Mouse (Mus musculus): ENCODE results near the gene Thegl. TPM values are rescaled to one million over a fixed set of nuclear protein-coding genes. Genes with fewer than 3 reads are reported as not detected.

The Thegl gene
- total and polyA plus RNA-seq, 3 experiments, result not detected

GRCm38 (mm10) chr5:77091923-77092322 is 76.1 kb downstream of the Thegl start (continued):
- TF ChIP-seq RCOR1 (IDR thresholded peaks at IDR 0.05; ENCODE audit: low read depth, low read length) (no peak; the same call in 1 of the 2 replicates), MYC (IDR thresholded peaks at IDR 0.05; ENCODE audit: low read depth, low read length) (no peak), JUND (IDR thresholded peaks at IDR 0.05; ENCODE audit: low read depth, low read length) (no peak), BHLHE40 (IDR thresholded peaks at IDR 0.05; ENCODE audit: borderline replicate concordance, low read depth, low read length) (no peak), ZC3H11A (IDR thresholded peaks at IDR 0.05; ENCODE audit: low read depth, low read length) (no peak), ELF1 (IDR thresholded peaks at IDR 0.05; ENCODE audit: low read depth, low read length) (no peak), GABPA (IDR thresholded peaks at IDR 0.05; ENCODE audit: low read depth, low read length) (no peak)

- peaks cover 4% of the 10 kb centered on the region; the same call in 1 of the 2 replicates for H3K79me2 ChIP-seq (ENCODE audit: control insufficient read depth, insufficient read depth, low read length, poor library complexity)
- peak overlapping the region; percentile 49 for H3K27ac ChIP-seq (ENCODE audit: control insufficient read depth, low read depth, low read length)
- H3K9me3 ChIP-seq (replicated peaks; ENCODE audit: insufficient read depth, low read length), result no peaks in the 10 kb centered on the region
- peak; percentile 77 for DNase-seq (ENCODE audit: low read depth, low spot score)
- TF ChIP-seq HCFC1 (IDR thresholded peaks at IDR 0.05; ENCODE audit: low read depth, low read length), result no peak; the same call in 1 of the 2 replicates
- peak; percentile 39; the same call in 1 of the 2 replicates for TF ChIP-seq NELFE (IDR thresholded peaks at IDR 0.05; ENCODE audit: low read depth, low read length)
- no peak for TF ChIP-seq POLR2AphosphoS5 (IDR thresholded peaks at IDR 0.05; ENCODE audit: borderline replicate concordance, low read depth, low read length)
- no peak for TF ChIP-seq RAD21 (IDR thresholded peaks at IDR 0.05; ENCODE audit: low read depth, low read length)
- TF ChIP-seq ELF1 (IDR thresholded peaks at IDR 0.05; ENCODE audit: low read depth, low read length), result peak; percentile 60; the same call in 1 of the 2 replicates
- peak; percentile 39 to 53; a peak in 2 of 4 replicates for TF ChIP-seq EP300 (IDR thresholded peaks at IDR 0.05; ENCODE audit: low read depth in 1 of 2, low read length in 2 of 2)
- no peak for TF ChIP-seq SIN3A (IDR thresholded peaks at IDR 0.05; ENCODE audit: low read length)
- peak; percentile 64 for TF ChIP-seq TBP (IDR thresholded peaks at IDR 0.05; ENCODE audit: low read depth, low read length)
- 0 out of 2 replicates have a peak, but pooled peaks have one; percentile 8 for TF ChIP-seq ETS1 (IDR thresholded peaks at IDR 0.05; ENCODE audit: low read depth, low read length)
- no peak for TF ChIP-seq ZNF384 (IDR thresholded peaks at IDR 0.05; ENCODE audit: low read depth, low read length)
- peak in 1 of 2 experiments; percentile 57; a peak in 1 of 4 replicates for TF ChIP-seq POLR2A (IDR thresholded peaks at IDR 0.05; ENCODE audit: control insufficient read depth in 1 of 2, insufficient read depth in 1 of 2, low read depth in 1 of 2, low read length in 2 of 2, poor library complexity in 1 of 2)
- no peak for TF ChIP-seq MXI1 (IDR thresholded peaks at IDR 0.05; ENCODE audit: low read depth, low read length)
- H3K9ac ChIP-seq (ENCODE audit: control insufficient read depth, low read depth, low read length, poor library complexity, severe bottlenecking), result peak overlapping the region; percentile 39
- peaks cover 0 to 44% of the 10 kb centered on the region in 2 experiments; a peak in 2 of 4 replicates for H3K36me3 ChIP-seq (ENCODE audit: control insufficient read depth in 1 of 2, insufficient read depth in 2 of 2, low read length in 2 of 2)
- H3K4me1 ChIP-seq (ENCODE audit: control insufficient read depth in 1 of 2, insufficient read depth in 2 of 2, low read length in 2 of 2), result peaks cover 31 to 55% of the 10 kb centered on the region in 2 experiments
- no peaks in the 10 kb centered on the region for H3K27me3 ChIP-seq (ENCODE audit: control insufficient read depth in 1 of 2, insufficient read depth in 2 of 2, low read length in 2 of 2)
- H3K4me3 ChIP-seq (ENCODE audit: control insufficient read depth in 1 of 2, insufficient read depth in 1 of 2, low read depth in 2 of 2, low read length in 2 of 2), result peak overlapping the region; percentile 37 to 42
Measured at GRCm38 (mm10) chr5:77092531-77092930, 76.7 kb downstream of the Thegl start.

GRCm38 (mm10) chr5:77093961-77094360 is 78.1 kb downstream of the Thegl start:
- peaks cover 33 to 55% of the 10 kb centered on the region in 2 experiments for H3K4me1 ChIP-seq (ENCODE audit: control insufficient read depth in 1 of 2, insufficient read depth in 2 of 2, low read length in 2 of 2)
- DNase-seq (ENCODE audit: low read depth, low spot score), result peak; percentile 41
- H3K27me3 ChIP-seq (ENCODE audit: control insufficient read depth in 1 of 2, insufficient read depth in 2 of 2, low read length in 2 of 2), result no peaks in the 10 kb centered on the region
- H3K27ac ChIP-seq (ENCODE audit: control insufficient read depth, low read depth, low read length), result peak overlapping the region; percentile 16; the same call in 1 of the 2 replicates
- peaks cover 4% of the 10 kb centered on the region; the same call in 1 of the 2 replicates for H3K79me2 ChIP-seq (ENCODE audit: control insufficient read depth, insufficient read depth, low read length, poor library complexity)
- H3K4me3 ChIP-seq (ENCODE audit: control insufficient read depth in 1 of 2, insufficient read depth in 1 of 2, low read depth in 2 of 2, low read length in 2 of 2), result peak overlapping the region; percentile 61 to 99
- TF ChIP-seq UBTF (IDR thresholded peaks at IDR 0.05; ENCODE audit: borderline replicate concordance, insufficient read depth, low read depth, low read length) (no peak), TBP (IDR thresholded peaks at IDR 0.05; ENCODE audit: low read depth, low read length) (no peak), MAX (IDR thresholded peaks at IDR 0.05; ENCODE audit: low read length) (no peak), E2F4 (IDR thresholded peaks at IDR 0.05; ENCODE audit: borderline replicate concordance, low read depth, low read length) (no peak)
- H3K9ac ChIP-seq (ENCODE audit: control insufficient read depth, low read depth, low read length, poor library complexity, severe bottlenecking), result peak overlapping the region; percentile 39
- peaks cover 0 to 49% of the 10 kb centered on the region in 2 experiments; a peak in 2 of 4 replicates for H3K36me3 ChIP-seq (ENCODE audit: control insufficient read depth in 1 of 2, insufficient read depth in 2 of 2, low read length in 2 of 2)
- H3K9me3 ChIP-seq (replicated peaks; ENCODE audit: insufficient read depth, low read length), result no peaks in the 10 kb centered on the region

Data from MEL (cell line).